Mouse (Mus musculus): ENCODE measurements around the gene Dock4.

The Dock4 gene

DNA sequence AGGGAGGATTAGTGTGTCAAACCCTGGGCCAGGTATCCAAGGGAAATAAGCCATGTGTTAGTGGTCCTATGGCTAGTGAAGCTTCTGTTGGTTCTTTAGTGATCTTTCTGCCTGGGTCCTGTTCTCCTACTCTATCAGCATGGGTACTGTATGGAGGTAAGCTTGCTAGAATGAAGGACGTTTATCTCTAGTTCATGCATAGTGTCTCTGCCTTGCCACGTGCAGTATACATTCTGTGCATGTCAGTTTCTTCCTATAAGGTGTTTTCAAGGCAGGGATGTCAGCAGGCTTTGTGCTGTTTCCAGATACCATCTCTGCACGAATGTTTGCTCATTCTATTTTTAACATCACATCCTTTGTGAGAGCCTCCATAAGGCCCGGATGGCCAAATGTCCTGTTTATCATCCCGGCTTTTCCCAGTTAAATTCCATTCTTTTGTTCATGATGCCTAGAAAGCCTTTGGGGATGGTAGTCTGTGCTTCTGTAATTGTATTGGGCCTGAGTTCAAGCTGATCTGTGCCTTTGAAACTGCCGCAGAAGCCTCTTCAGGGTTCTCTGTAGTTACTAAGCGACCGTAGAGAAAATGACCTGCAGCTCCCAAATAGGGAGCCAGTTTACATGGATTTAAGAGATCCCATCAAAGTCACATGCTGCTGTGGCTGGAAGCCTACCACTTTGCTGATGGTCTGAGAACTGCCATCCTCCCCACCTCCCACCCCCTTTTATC is 66.1 kb downstream of the Dock4 start:
- no peak for DNase-seq

DNA sequence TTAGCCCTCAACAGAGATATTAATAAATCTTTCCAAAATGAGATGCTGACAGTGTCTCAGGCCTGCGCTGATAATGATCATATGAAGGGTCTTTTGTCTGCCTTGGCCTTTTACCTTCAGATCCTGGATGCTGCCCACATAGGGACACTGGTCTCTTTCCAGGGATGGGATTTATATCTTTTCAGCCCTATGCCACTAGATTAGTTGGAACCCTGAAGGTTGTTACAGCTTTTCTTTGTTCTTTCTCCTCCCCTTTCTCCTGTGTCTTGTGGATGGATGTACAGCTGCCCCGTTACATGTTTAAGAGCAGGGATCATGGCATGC is 66.6 kb downstream of the Dock4 start:
- DNase-seq, result no peak

DNA sequence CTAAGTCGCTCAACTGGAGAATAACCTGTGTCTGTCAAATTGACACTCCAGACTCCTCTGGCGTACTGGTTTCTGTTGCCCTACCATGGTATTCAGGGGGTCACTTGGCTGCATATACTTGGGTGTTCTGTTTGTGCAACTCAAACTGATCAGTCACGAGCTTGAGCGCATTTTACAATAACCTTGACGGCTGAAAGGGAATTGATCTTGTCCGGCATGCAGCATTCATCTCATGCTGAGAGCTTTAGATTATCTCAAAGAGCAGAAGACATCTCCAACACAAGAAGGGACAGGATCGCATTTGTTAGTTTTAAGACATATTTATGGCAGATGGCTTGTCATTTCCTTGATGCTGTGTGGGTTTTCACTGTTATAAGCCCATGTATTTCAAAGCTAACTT is 67.2 kb downstream of the Dock4 start:
- no peak for DNase-seq

GRCm38 (mm10) chr12:40514021-40514420 is 68.3 kb downstream of the Dock4 start:
- DNase-seq, result no peak

GRCm38 (mm10) chr12:40522468-40522867 is 76.7 kb downstream of the Dock4 start:
- DNase-seq, result no peak

GRCm38 (mm10) chr12:40523020-40523419 is 77.3 kb downstream of the Dock4 start:
- no peak for DNase-seq

DNA sequence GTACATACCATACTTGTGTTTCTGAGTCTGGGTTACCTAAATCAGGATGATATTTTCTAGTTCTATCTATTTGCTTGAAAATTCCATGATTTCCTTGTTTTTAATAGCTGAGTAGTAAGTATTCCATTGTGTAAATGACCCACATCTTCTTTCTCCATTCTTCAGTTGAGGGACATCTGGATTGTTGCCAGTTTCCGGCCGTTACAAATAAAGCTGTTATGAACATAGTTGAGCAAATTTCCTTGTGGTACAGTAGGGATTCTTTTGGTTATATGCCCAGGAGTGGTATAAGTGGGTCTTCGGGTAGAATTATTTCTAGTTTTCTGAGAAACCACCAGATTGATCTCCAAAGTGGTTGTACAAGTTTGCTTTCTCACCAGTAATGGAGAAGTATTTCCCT is 79.3 kb downstream of the Dock4 start:
- no peak for DNase-seq

DNA sequence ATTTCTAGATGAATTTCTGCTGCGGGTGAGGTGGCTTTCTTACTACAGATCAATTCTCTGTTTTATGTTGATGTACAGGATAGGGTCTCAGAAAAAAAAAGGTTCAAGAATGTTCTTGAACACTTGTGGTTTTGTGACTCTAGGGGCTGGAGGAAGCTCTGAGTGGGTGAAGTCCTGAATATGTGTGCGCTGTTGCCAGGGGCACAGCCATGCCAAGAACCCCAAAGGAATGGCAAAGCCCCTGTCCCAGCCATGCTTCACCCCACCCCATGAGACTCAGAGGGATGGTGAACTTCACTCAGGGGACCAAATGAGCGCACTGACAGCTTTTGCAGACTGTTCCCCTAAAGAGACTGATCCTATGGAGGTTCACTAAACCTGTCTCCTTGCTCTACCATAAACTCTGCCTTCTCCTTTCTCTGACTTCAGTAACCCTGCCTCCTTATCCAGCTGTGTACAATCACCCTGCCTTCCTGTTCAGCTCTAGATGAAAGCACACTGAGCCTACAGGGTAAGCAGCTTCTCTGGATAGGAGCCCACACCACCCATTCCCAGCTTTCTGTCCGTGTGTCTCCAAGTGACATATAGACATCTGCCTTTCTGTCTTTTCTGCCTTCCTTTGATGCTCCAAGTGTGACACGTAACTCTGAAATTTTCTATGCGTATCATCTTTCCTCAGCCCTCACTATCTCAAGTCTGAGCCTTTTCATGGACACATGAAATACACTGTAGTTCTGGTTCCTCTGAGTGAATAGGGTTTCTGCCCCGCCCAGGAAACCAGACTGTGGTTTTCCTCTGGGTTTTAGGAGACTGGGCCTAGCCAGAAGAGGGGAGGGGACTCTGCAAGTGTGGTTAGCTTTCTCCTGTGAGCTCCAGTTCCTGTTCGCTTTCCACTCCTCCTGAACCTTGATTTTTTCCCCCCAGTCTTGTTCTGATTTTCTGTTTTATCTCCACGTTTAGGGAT is 90.2 kb downstream of the Dock4 start:
- DNase-seq, result no peak

DNA sequence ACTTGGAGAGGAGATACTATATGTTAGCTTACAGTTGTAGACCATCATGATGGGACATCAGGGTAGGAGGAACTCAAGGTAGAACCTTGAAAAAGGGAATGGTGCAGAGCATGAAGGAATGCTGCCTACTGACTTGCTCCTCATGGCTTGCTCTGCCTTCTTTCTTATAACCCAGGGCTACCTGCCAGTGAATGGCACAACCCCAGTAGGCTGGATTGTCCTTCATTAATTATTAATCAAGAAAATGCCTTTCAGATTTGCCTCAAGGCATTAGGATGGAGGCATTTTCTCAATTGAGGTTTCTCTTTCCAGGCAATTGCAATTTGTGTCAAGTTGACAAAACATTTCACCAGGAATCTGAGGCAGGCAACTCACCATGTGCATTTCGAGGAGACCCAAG is 92.1 kb downstream of the Dock4 start:
- no peak for DNase-seq

DNA sequence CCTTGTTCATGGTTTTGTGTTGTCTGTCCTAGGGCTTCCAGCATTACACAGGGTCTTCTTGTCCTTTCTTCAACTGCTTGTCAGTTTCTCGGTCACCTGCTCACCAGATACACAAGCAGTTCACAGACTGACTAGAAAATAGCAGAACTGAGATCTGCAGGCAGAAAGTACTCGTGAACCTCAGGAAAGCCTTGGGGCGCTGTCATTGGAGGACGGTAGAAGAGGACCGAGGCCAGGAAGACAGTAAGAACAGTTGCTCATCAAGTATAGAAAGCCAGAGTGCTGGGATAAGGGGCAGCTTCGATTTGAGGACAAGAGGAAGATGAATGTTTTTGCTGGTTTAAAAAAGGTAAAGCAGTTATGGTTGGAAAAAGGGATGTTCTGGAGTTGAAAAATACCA is 92.6 kb downstream of the Dock4 start:
- DNase-seq, result no peak

GRCm38 (mm10) chr12:40538780-40539179 is 93.0 kb downstream of the Dock4 start:
- DNase-seq, result no peak

- no peak for DNase-seq
Observed at GRCm38 (mm10) chr12:40544273-40544672, 98.5 kb downstream of the Dock4 start.

- no peak for DNase-seq
Observed at GRCm38 (mm10) chr12:40546827-40547226, 101.1 kb downstream of the Dock4 start.

DNA sequence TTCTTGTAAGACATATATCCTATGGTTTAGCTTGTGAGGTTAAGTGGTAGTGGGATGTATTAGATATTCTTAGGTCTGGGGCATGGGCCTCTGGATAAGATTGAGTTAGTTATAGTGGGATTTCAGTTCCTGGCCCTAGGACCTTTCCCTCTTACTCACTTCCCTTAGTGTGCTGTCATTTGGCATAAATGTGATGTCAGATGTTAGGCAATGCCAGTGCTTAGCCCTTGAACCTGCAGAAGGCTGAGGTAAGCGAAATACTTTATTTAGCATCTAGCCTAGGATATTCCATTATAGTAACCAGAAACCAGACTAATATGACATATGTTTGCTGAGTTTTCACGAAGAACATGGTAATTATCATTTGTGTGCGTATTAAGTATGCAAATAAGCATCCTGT is 105.6 kb downstream of the Dock4 start:
- DNase-seq, result no peak

DNA sequence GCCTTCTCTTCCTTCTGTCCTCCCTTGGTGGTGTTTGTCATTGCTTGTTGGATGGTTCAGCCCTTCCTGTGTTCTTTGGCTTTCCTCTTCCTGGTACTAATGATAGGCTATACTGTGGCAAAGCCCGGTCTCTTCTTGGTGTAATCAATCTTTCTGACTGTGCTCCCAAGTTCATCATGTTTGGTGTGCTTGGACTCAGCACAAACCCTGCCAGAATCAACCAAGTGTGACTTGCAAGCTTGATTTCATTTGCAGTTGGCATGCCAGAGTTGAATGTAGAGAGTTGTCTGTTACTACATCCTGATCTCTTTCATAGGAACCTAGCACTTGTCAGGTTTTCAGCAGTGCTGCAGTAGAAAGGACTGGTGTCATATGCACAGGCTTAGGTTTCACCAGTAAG is 106.4 kb downstream of the Dock4 start:
- no peak for DNase-seq

GRCm38 (mm10) chr12:40553929-40554328 is 108.2 kb downstream of the Dock4 start:
- DNase-seq, result no peak

DNA sequence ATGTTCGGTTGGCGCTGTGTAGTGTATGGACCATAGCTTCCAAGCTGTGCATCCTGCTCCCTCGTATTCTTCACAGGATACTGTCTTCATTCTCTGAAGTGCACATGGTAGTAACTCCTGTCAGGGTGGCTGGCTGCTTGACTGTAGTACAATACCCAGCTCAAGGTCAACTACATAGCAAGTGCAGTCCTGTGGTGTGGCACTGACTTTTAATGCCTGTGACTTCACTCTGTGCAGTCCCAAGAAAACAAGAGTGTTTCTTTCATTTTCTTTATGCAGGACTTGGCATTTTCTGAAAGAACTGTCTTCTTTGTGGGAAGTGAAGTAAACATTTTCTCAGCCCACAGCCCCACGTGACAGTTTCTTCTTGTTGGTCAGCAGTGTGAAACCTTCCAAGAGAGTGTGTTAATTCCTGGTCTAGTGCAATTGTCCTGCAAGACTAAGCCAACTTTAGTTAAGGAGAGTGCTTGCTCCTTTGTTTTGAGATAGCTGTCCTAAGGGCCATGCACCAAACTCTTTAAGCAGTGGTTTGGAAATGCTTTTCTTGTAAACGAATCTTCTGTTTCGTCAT is 109.3 kb downstream of the Dock4 start:
- no peak for DNase-seq

GRCm38 (mm10) chr12:40558600-40558999 is 112.8 kb downstream of the Dock4 start:
- DNase-seq, result no peak

GRCm38 (mm10) chr12:40559103-40559502 is 113.4 kb downstream of the Dock4 start:
- no peak for DNase-seq

DNA sequence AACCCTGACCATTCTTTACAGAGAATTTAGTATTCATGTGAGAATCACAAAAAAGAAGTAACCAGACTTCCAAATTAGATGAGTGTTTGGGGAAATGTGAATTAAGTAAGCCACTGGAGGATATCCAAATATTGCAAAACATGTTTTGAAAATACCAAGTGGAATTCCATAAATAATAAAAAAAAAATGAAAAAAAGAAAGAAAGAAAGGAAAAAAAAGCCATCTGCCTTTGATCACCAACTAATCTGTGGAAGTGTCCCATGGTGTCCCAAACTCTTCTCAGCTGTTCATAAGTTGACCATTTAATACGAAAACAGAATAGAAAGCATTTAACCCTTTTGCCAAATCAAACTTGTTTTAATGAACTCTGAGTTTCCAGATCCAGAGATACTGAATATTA is 118.0 kb downstream of the Dock4 start:
- DNase-seq, result no peak

- no peak for DNase-seq
Observed at GRCm38 (mm10) chr12:40564261-40564660, 118.5 kb downstream of the Dock4 start.

- DNase-seq, result no peak
Observed at GRCm38 (mm10) chr12:40568365-40568885, 122.7 kb downstream of the Dock4 start.
